Mouse (Mus musculus) mouse embryonic stem cell (cell line): ENCODE data around the gene Pip5kl1.

Experiments used
- in situ Hi-C, 2 experiments: fragments of 300-500 bp; cut with MboI; formaldehyde crosslinking; loops; 1 replicate in 1 of 2; 3 replicates in 1 of 2; pipeline ENCODE4 v1.14.3; 2019 to 2020; ENCODE audit warnings: low sequenced_read_pairs in 2 of 2, low pct_unique_long_range_greater_than_20kb in 1 of 2, mixed read lengths in 1 of 2; ENCODE audit not compliant: unreplicated experiment in 1 of 2

Pip5kl1 gene

DNA sequence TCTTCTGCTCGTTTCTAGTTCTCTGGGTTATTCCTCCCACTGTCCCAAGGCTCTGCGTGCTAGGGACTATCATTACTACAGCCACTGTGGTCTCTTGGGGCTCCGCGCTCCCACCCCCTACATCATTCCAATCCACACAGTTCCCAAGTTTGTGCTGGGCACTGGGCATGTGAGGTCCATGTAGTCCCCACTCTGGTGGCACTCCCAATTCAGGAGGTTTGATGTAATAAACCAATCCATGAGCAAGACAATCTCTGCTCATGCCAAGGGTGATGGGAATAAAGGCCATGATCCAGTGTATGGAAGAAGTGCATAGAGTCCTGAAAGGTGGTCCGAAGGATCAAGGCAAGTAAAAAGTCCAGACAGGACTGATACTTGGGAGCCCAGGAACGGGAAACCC lies at the start of gene Pip5kl1:
Pip5kl1 (plus strand) TSS at position 301 of the 400 bp plus-strand sequence.
- in situ Hi-C loops: no loop called here

- in situ Hi-C loops: no loop called here
These were observed 48.8 kb upstream of the Pip5kl1 start for GRCm38 (mm10) chr2:32525816-32526215.

- in situ Hi-C loops: no loop called here
These were observed 47.1 kb upstream of the Pip5kl1 start for GRCm38 (mm10) chr2:32527468-32527966.

DNA sequence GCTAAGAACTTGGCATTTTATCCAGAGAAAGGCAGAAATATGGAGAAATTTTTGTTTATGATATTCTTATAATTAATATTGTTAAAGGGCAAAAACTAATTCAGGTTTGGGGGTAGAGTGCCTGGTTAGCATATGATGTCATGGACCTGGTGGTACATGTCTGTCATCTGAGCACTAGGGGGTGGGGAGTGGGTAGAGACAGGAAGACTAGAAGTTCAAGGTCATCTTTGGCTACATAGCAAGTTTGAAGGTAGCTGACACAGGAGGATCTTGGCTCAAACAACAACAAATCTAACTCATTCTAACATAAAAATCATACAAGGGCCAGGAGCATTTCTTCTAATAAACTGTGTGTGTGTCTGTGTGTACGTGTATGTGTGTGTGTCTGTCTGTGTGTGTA lies 46.3 kb upstream of the Pip5kl1 start:
- in situ Hi-C loops: no loop called here

DNA sequence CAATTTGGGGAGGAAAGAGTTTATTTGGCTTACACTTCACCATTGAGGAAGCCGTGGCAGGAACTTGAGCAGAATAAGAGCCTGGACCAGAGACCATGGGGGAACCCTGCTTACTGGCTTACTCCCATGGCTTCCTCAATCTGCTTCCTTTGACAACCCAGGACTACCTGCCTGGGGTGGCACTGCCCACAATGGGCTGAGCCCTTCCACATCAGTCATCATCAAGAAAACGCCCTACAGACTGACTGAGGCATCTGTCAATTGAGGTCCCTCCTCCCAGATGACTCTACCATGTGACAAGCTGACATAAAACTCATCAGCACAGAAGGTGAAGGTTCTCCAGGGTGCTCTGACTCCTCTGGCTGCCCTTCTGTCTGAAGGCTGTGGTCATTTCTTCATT lies 44.1 kb upstream of the Pip5kl1 start:
- in situ Hi-C loops: no loop called here

- in situ Hi-C loops: no loop called here
These were observed 41.4 kb upstream of the Pip5kl1 start for GRCm38 (mm10) chr2:32533163-32533562.

- in situ Hi-C loops: no loop called here
These were observed 40.4 kb upstream of the Pip5kl1 start for GRCm38 (mm10) chr2:32534061-32534732.

DNA sequence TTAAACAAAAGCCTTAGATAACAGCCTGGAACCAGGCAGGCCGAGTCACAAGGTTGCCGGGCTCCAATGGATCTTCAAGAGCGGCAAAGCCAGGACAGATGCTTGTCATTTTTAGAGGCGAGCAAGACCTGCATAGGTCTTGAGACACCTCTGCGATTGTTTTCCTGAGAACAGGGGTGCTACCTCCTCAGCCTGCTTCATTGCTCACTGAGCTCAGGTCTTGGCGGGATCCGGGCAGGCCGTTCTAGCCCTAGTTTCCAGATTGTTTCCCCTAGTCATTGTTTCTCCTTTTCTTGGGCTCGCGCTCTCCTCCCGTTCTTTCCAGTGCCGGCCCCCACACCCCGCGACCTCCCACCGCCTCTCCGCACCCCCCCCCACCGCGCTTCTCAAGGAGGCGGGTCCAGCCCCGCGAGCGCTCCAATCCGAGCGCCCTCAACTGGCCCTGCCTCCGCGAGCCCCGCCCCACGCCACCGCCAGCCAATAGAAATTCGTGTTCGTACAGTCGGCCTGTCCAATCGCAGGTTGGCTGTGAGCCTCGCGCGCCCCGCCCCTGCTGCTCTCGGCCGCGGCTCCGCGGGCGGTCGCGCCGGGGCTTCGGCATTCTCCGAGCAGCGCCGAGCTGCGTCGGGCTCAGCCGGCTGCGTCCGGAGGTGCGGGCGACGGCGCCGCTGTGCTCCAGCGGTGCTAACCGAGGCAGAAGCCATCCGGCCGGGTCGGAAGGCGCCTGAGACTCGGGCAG lies 39.7 kb upstream of the Pip5kl1 start, which contains the start of gene Fam102a:
Fam102a (plus strand) TSS at position 600 of the 739 bp plus-strand sequence.
- in situ Hi-C loops: no loop called here

DNA sequence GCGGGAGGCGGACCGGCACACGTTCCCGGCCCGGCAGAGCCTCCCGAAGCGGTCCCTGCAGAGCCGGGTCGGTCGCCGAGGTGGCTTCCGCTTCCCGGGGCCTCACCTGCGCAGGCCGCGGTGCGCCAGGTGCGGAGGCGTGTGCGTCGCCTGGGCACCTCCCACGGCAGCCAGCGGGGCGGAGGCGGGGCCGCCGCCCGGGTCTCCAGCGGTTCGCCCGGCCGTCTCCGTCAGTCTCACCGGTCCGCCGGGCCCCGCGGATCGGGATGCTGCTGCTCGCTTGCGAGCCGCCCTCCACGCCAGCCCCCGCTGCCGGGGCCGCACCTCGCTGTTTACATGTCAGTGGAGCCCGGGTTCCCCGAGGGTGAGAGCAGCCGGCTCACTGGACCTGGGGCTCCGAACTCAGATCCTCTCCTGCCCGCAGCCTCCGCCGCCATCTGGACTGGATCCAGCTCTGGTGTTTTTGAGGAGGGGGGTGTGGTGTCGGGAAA lies 39.1 kb upstream of the Pip5kl1 start:
- in situ Hi-C loops: no loop called here

DNA sequence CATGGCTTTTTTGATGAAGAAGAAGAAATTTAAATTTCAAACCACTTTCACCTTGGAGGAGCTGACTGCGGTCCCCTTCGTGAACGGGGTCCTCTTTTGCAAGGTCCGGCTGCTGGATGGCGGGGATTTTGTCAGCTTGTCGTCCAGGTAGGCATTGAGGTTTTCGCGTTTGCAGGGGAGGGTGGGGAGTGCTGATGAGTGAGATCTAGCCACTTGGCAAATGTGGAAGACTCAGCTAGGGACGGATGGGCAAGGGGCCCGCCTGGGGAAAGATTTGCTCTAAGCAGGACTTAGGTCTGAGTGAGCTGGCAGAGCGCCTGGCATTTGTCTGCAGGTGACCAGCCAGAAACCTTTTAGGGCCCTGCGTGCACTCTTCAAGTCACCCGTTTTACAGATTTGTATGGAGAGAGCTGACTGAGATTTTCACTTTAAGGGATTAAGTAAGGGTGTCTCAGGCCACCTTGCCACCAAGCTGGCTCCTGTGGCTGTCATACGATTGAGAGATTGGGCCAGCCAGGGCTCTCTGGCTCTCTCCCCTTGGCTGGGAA lies 38.4 kb upstream of the Pip5kl1 start:
- in situ Hi-C loops: no loop called here

DNA sequence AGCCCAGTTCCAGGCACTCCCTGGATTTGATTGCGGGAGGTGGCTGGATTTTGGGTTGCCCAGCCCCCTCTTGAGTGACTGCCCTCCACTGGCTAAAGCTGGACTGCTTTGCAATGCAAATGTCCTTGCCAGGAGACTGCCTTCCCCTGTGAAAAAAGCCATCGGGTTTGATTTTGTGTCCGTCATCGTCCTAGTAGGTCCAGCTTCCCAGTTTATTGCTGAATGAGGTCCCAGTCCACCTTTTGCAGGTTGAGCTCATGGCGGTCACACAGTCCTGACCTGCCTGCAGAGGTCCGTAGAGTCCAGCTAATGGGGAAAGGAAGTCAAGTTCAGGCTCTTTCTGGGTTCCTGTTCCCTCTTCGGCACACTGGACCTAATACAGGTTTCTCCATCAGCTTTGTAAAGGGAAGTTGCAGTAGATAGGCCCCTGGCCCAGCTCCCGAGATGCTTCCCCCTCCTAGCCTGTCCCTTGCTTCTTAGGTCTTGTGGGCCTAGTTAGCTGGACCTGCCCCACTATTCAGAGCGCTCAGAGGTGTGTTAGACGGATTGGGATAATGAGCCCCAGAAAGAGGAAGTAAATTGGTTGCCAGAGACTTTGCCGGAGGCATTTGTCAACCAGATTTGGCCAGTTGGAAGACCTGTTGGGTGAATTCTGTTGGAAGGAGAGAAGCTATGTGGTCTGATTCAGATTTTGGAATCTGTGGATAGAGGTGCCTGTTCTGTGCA lies 37.8 kb upstream of the Pip5kl1 start:
- in situ Hi-C loops: no loop called here

GRCm38 (mm10) chr2:32537360-32537905 lies 37.2 kb upstream of the Pip5kl1 start:
- in situ Hi-C loops: no loop called here

- in situ Hi-C loops: no loop called here
These were observed 36.7 kb upstream of the Pip5kl1 start for GRCm38 (mm10) chr2:32537941-32538340.

DNA sequence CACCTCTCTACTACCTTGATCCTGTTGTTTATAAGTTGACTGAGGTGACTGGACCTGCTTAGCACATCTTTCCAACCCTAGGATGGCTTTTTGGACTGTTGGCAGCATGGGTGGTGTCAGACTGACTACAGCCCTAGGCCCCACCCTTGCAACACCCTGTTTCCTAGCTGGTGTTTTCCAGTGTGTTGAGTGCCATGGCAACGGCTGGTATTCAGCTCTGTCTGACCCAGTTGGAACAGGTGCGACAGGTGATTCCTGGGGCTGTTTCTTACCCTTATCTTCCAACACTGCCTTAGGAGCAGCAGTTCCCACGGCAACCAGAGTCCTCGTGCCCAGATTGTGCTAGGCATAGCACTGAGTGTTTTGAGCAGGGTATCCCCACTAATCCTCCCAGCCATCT lies 36.1 kb upstream of the Pip5kl1 start:
- in situ Hi-C loops: no loop called here

- in situ Hi-C loops: no loop called here
These were observed 35.1 kb upstream of the Pip5kl1 start for GRCm38 (mm10) chr2:32539452-32539981.

- in situ Hi-C loops: no loop called here
These were observed 33.2 kb upstream of the Pip5kl1 start for GRCm38 (mm10) chr2:32541333-32541908.

GRCm38 (mm10) chr2:32541986-32542573 lies 32.5 kb upstream of the Pip5kl1 start:
- in situ Hi-C loops: no loop called here

DNA sequence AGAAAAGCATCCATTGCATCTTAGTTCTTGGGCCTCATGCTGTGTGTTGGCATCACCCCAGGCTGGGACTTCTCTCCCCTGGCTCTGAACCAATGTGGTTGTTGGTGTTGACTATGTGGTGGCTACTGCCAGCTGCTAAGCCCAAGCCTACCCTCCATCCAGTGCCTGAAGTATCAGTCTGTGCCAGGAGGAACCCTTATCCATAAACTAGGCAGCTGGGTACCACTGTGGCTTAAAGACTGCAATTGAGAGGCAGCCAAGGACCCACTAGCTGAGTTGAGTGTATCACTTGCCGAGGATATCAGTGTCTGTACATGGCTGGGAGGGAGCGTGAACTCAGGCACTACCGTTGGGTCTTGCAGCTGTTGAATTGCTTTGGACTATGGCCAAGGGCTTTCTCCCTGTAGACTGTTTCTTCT lies 31.6 kb upstream of the Pip5kl1 start:
- in situ Hi-C loops: no loop called here
